Mouse (Mus musculus) small intestine, adult 2 months (tissue): ENCODE measurements around the gene Rtn4r.

ENCODE experiments used
- CTCF ChIP-seq: fragments of 200-500 bp; IDR thresholded peaks from 2 replicates; pipeline ENCODE4 v1.5.1; 2012; ENCODE audit warnings: low read depth, mild to moderate bottlenecking, control low read depth, inconsistent platforms, low read length, moderate library complexity, mixed read lengths; ENCODE audit not compliant: insufficient replicate concordance, insufficient read length; ENCODE audit errors: extremely low read depth
- POLR2A ChIP-seq: fragments of 200-500 bp; IDR thresholded peaks from 2 replicates; pipeline ENCODE4 v1.6.1; 2012; ENCODE audit warnings: low read depth, mild to moderate bottlenecking, control low read depth, inconsistent platforms, low read length, moderate library complexity

DNA sequence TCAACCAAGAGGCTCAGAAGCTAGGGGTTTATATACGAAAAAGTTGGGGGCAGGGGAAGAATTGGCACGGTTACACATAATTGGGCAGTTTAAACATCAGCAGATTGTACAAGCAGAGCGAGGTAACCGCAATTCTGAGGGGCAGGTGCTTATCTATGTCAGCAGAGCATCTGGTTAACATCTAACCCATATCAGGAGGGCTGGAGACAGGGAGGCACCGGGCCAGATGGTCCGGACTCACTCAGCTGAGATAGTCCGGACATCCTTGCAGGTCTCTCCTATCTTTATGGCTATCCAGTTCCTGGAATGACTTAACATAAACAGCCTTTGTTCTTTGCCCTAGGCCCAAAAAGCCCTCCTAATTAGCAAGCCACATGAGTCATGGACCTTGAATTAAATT is 16.4 kb upstream of the Rtn4r start:
- no peak for TF ChIP-seq POLR2A
- no peak for TF ChIP-seq CTCF
